Mouse (Mus musculus): ENCODE measurements around the gene Mixl1. TPM values are rescaled to one million over a fixed set of nuclear protein-coding genes. Genes with fewer than 3 reads are reported as not detected.
A peak's percentile ranks its signal among the peaks of the same experiment; 100 is the strongest.

Gene Mixl1
- polyA plus RNA-seq (2012; rRNA removed), result not detected in 2 replicates

GRCm38 (mm10) chr1:180696626-180697352, at the start of gene Mixl1:
Gene Mixl1 (minus strand): TSS chr1:180697034.
- Histone ChIP-seq H3K4me1 (ENCODE audit: control insufficient read depth, insufficient read depth, low read length) (no peaks in the 10 kb centered on the region), H3K4me3 (ENCODE audit: insufficient read depth, low read depth, low read length) (peak within 1 kb of the TSS; percentile 5; the same call in 1 of the 2 replicates), H3K27me3 (replicated peaks; ENCODE audit: control insufficient read depth, insufficient read depth, low read length) (0 out of 2 replicates have a peak, but pooled peaks cover 2% of the 10 kb centered on the region), H3K36me3 (ENCODE audit: control insufficient read depth, insufficient read depth, low read length) (no peaks in the 10 kb centered on the region), H3K27ac (ENCODE audit: insufficient read depth, low read depth, low read length) (no peak within 1 kb of the TSS)
- peak; percentile 9 for DNase-seq
- TF ChIP-seq CTCF (conservative IDR thresholded peaks at IDR 0.05; ENCODE audit: insufficient read depth, insufficient read length, low read depth, low read length), result no peak
- no peak for TF ChIP-seq POLR2A (IDR thresholded peaks at IDR 0.05; ENCODE audit: low read depth, low read length)
- 3% methylated on average over 74 of the region's 79 CpGs for WGBS

GRCm38 (mm10) chr1:180729231-180729630, 32.4 kb upstream of the Mixl1 start:
- Histone ChIP-seq H3K27ac (ENCODE audit: insufficient read depth, low read depth, low read length) (no peak overlapping the region), H3K36me3 (ENCODE audit: control insufficient read depth, insufficient read depth, low read length) (no peaks in the 10 kb centered on the region; the same call in 1 of the 2 replicates), H3K4me3 (ENCODE audit: insufficient read depth, low read depth, low read length) (no peak overlapping the region), H3K27me3 (replicated peaks; ENCODE audit: control insufficient read depth, insufficient read depth, low read length) (no peaks in the 10 kb centered on the region), H3K4me1 (ENCODE audit: control insufficient read depth, insufficient read depth, low read length) (peaks cover 12% of the 10 kb centered on the region)
- 83% methylated on average over 3 of the region's 3 CpGs for WGBS
- no peak for TF ChIP-seq CTCF (conservative IDR thresholded peaks at IDR 0.05; ENCODE audit: insufficient read depth, insufficient read length, low read depth, low read length)
- TF ChIP-seq POLR2A (IDR thresholded peaks at IDR 0.05; ENCODE audit: low read depth, low read length), result no peak
- no peak for DNase-seq

GRCm38 (mm10) chr1:180726183-180726582, 29.3 kb upstream of the Mixl1 start:
- WGBS, result 1% methylated on average over 41 of the region's 42 CpGs
- H3K36me3 ChIP-seq (ENCODE audit: control insufficient read depth, insufficient read depth, low read length), result no peaks in the 10 kb centered on the region
- peak overlapping the region; percentile 78 for H3K27ac ChIP-seq (ENCODE audit: insufficient read depth, low read depth, low read length)
- H3K4me1 ChIP-seq (ENCODE audit: control insufficient read depth, insufficient read depth, low read length), result peaks cover 12% of the 10 kb centered on the region
- H3K4me3 ChIP-seq (ENCODE audit: insufficient read depth, low read depth, low read length), result peak overlapping the region; percentile 97
- no peaks in the 10 kb centered on the region for H3K27me3 ChIP-seq (replicated peaks; ENCODE audit: control insufficient read depth, insufficient read depth, low read length)
- no peak for TF ChIP-seq POLR2A (IDR thresholded peaks at IDR 0.05; ENCODE audit: low read depth, low read length)
- no peak for TF ChIP-seq CTCF (conservative IDR thresholded peaks at IDR 0.05; ENCODE audit: insufficient read depth, insufficient read length, low read depth, low read length)
- peak; percentile 59 for DNase-seq

GRCm38 (mm10) chr1:180725704-180726179, 28.9 kb upstream of the Mixl1 start, which contains the start of gene Acbd3:
Gene Acbd3 (plus strand): TSS chr1:180726043.
- peak; percentile 95 for DNase-seq
- Histone ChIP-seq H3K36me3 (ENCODE audit: control insufficient read depth, insufficient read depth, low read length) (no peaks in the 10 kb centered on the region), H3K4me1 (ENCODE audit: control insufficient read depth, insufficient read depth, low read length) (peaks cover 12% of the 10 kb centered on the region), H3K27me3 (replicated peaks; ENCODE audit: control insufficient read depth, insufficient read depth, low read length) (no peaks in the 10 kb centered on the region), H3K4me3 (ENCODE audit: insufficient read depth, low read depth, low read length) (peak within 1 kb of the TSS; percentile 97), H3K27ac (ENCODE audit: insufficient read depth, low read depth, low read length) (peak within 1 kb of the TSS; percentile 78)
- TF ChIP-seq POLR2A (IDR thresholded peaks at IDR 0.05; ENCODE audit: low read depth, low read length) (peak; percentile 74), CTCF (conservative IDR thresholded peaks at IDR 0.05; ENCODE audit: insufficient read depth, insufficient read length, low read depth, low read length) (no peak)
- 1% methylated on average over 52 of the region's 52 CpGs for WGBS

- WGBS, result 36% methylated on average over 1 of the region's 1 CpGs
- no peak for TF ChIP-seq POLR2A (IDR thresholded peaks at IDR 0.05; ENCODE audit: low read depth, low read length)
- no peak for TF ChIP-seq CTCF (conservative IDR thresholded peaks at IDR 0.05; ENCODE audit: insufficient read depth, insufficient read length, low read depth, low read length)
- no peak for DNase-seq
- Histone ChIP-seq H3K4me1 (ENCODE audit: control insufficient read depth, insufficient read depth, low read length) (peaks cover 12% of the 10 kb centered on the region), H3K4me3 (ENCODE audit: insufficient read depth, low read depth, low read length) (no peak overlapping the region), H3K27ac (ENCODE audit: insufficient read depth, low read depth, low read length) (no peak overlapping the region), H3K36me3 (ENCODE audit: control insufficient read depth, insufficient read depth, low read length) (no peaks in the 10 kb centered on the region), H3K27me3 (replicated peaks; ENCODE audit: control insufficient read depth, insufficient read depth, low read length) (no peaks in the 10 kb centered on the region)
These were observed 26.9 kb upstream of the Mixl1 start for GRCm38 (mm10) chr1:180723701-180724238.

- DNase-seq, result no peak
- Histone ChIP-seq H3K4me1 (ENCODE audit: control insufficient read depth, insufficient read depth, low read length) (peaks cover 8% of the 10 kb centered on the region), H3K27me3 (replicated peaks; ENCODE audit: control insufficient read depth, insufficient read depth, low read length) (no peaks in the 10 kb centered on the region), H3K4me3 (ENCODE audit: insufficient read depth, low read depth, low read length) (no peak overlapping the region), H3K36me3 (ENCODE audit: control insufficient read depth, insufficient read depth, low read length) (no peaks in the 10 kb centered on the region), H3K27ac (ENCODE audit: insufficient read depth, low read depth, low read length) (no peak overlapping the region)
- WGBS, result 89% methylated on average over 1 of the region's 1 CpGs
- TF ChIP-seq POLR2A (IDR thresholded peaks at IDR 0.05; ENCODE audit: low read depth, low read length) (no peak), CTCF (conservative IDR thresholded peaks at IDR 0.05; ENCODE audit: insufficient read depth, insufficient read length, low read depth, low read length) (no peak)
These were observed 25.8 kb upstream of the Mixl1 start for GRCm38 (mm10) chr1:180722608-180723007.
